Mouse (Mus musculus) layer of hippocampus, adult 2 months (tissue): ENCODE data around the gene Med1. TPM values are rescaled to one million over a fixed set of nuclear protein-coding genes. Genes with fewer than 3 reads are reported as not detected.
"Not testable (repeated sequence)": the region's sequence is repeated elsewhere in the genome, so short reads cannot be mapped to it uniquely, and the experiment has no call there.

ENCODE experiments used
- DNase-seq, 2 experiments: peaks; one replicate each; pipeline ENCODE4 v3.0.0; 2022; ENCODE audit warnings: low spot score in 2 of 2
- H3K27ac ChIP-seq: fragments of 200-600 bp; 2 replicates; pipeline ENCODE4 v1.8.1; 2022
- H3K4me3 ChIP-seq: fragments of 200-600 bp; 2 replicates; pipeline ENCODE4 v1.8.1; 2022; ENCODE audit warnings: mild to moderate bottlenecking
- CTCF ChIP-seq: fragments of 200-600 bp; conservative IDR thresholded peaks from 2 replicates; pipeline ENCODE4 v1.8.1; 2022; ENCODE audit warnings: antibody characterized with exemption, mild to moderate bottlenecking, moderate library complexity
- total RNA-seq, 2 experiments: library from RNA; stranded (reverse); gene quantifications; 2 replicates each; pipeline ENCODE4 v1.2.3; 2021

Med1 gene
- total RNA-seq, 2 experiments from 2014 or later, result 53.4 to 54.5 TPM

- TF ChIP-seq CTCF, result no peak
- H3K27ac ChIP-seq, result peak overlapping the region; percentile 98
- H3K4me3 ChIP-seq, result peak overlapping the region; percentile 92
- DNase-seq, result peak in 1 of 2 experiments; percentile 7
These were observed 8.9 kb upstream of the Med1 start for GRCm38 (mm10) chr11:98201791-98202640.

- H3K4me3 ChIP-seq, result no peak overlapping the region
- no peak for DNase-seq
- no peak overlapping the region for H3K27ac ChIP-seq
- no peak for TF ChIP-seq CTCF
These were observed 2.3 kb downstream of the Med1 start for GRCm38 (mm10) chr11:98190820-98191219.

- DNase-seq, result no peak
- no peak for TF ChIP-seq CTCF
- Histone ChIP-seq H3K4me3 (no peak overlapping the region), H3K27ac (no peak overlapping the region)
These were observed 5.3 kb downstream of the Med1 start for GRCm38 (mm10) chr11:98187640-98188395.

GRCm38 (mm10) chr11:98182149-98182548, 10.9 kb downstream of the Med1 start:
- H3K4me3 ChIP-seq, DNase-seq, H3K27ac ChIP-seq: not testable (repeated sequence)

GRCm38 (mm10) chr11:98168400-98168799, 24.7 kb downstream of the Med1 start:
- DNase-seq, result no peak
- H3K27ac ChIP-seq, result no peak overlapping the region
- H3K4me3 ChIP-seq, result no peak overlapping the region
- TF ChIP-seq CTCF, result no peak

- DNase-seq, result no peak
- no peak for TF ChIP-seq CTCF
- Histone ChIP-seq H3K27ac (no peak overlapping the region), H3K4me3 (no peak overlapping the region)
These were observed 38.0 kb downstream of the Med1 start for GRCm38 (mm10) chr11:98155094-98155493.

GRCm38 (mm10) chr11:98150625-98151156, 42.4 kb downstream of the Med1 start:
- H3K27ac ChIP-seq, result no peak overlapping the region
- peak overlapping the region; percentile 98 for H3K4me3 ChIP-seq
- no peak for TF ChIP-seq CTCF
- no peak for DNase-seq

- TF ChIP-seq CTCF, result no peak
- H3K4me3 ChIP-seq, result peak within 1 kb of the TSS; percentile 98
These were observed 43.1 kb downstream of the Med1 start, which contains the start of gene Fbxl20 for GRCm38 (mm10) chr11:98149786-98150624. Gene Fbxl20, minus strand, starts transcription at chr11:98150403.

GRCm38 (mm10) chr11:98149304-98149750, 43.8 kb downstream of the Med1 start:
- no peak for TF ChIP-seq CTCF

More at GRCm38 (mm10) chr11:98149786-98150624, 43.1 kb downstream of the Med1 start, which contains the start of gene Fbxl20:
- DNase-seq, result peak; percentile 91 to 93
- H3K27ac ChIP-seq, result peak within 1 kb of the TSS; percentile 98

GRCm38 (mm10) chr11:98148551-98149301, 44.4 kb downstream of the Med1 start:
- H3K4me3 ChIP-seq, result peak overlapping the region; percentile 98
- peak overlapping the region; percentile 98 for H3K27ac ChIP-seq
- peak; percentile 11 to 22 for DNase-seq
- TF ChIP-seq CTCF, result no peak

More at GRCm38 (mm10) chr11:98149304-98149750, 43.8 kb downstream of the Med1 start:
- H3K4me3 ChIP-seq, result peak overlapping the region; percentile 98
- peak overlapping the region; percentile 98 for H3K27ac ChIP-seq
- peak; percentile 91 to 95 for DNase-seq

GRCm38 (mm10) chr11:98145856-98146255, 47.2 kb downstream of the Med1 start:
- TF ChIP-seq CTCF, result no peak
- DNase-seq, result no peak
- H3K27ac ChIP-seq, result no peak overlapping the region
- H3K4me3 ChIP-seq, result no peak overlapping the region
